Comparison of ENCODE assay signal across 20 mouse cellular contexts in the genomic region with DNA sequence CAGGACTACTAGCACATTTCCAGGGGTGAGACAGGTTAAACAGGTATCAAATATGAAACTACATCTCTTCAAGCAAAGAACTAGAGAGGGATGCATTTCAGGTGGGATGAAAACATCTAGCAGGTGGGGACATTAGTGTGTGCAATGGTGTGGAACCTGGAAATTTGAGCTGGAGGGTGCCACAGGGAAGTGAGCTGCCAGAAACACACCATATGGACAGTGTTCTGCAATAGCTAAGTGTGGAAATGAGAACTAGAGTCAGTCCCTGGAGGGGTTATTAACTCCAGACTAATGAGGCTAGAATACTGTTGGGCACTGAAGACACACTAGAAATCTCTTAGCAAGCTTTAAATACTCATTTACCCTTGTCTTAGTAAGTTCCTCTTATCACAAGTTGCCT.
DNase-seq lines count a peak whose midpoint lies in the region; ATAC-seq lines count a peak whose summit lies in the region.
"Had no signal": no experiment of that assay in that cellular context is flagged by ENCODE, and none has a peak within 500 bp of the region (broad histone marks: within the 10 kb centered on the region; RNA-seq: fewer than 3 reads in every experiment).

No protein-coding gene starts in this region.

- peak; percentile 19 for DNase-seq in midbrain, embryonic 14.5 days
- DNase-seq in cerebellum, adult 9-11 months: peak; percentile 87
- DNase-seq in layer of hippocampus, postnatal 14 days (ENCODE audit: low spot score in 2 of 2): no peak
- DNase-seq in layer of hippocampus, postnatal 25 days (ENCODE audit: extremely low spot score in 1 of 2, low spot score in 1 of 2): no peak
- DNase-seq: B cell, adult 2 months; gastrocnemius, postnatal 25 days; heart, postnatal 14 days; kidney, adult 18-20 months; liver, postnatal 0 days; right cerebral cortex, adult 18-20 months; spleen, adult 18-20 months had no signal

- no peaks in the 10 kb centered on the region for H3K9me3 ChIP-seq in forebrain, embryonic 15.5 days
- H3K9me3 ChIP-seq in forebrain, embryonic 16.5 days (ENCODE audit: control insufficient read depth, low read length): no peaks in the 10 kb centered on the region
- no peaks in the 10 kb centered on the region for H3K9me3 ChIP-seq in midbrain, embryonic 14.5 days (ENCODE audit: control insufficient read depth, low read length)
- H3K9me3 ChIP-seq in midbrain, embryonic 16.5 days (replicated peaks; ENCODE audit: control insufficient read depth, low read length, poor library complexity, severe bottlenecking): no peaks in the 10 kb centered on the region
- H3K9me3 ChIP-seq in limb, embryonic 13.5 days: no peaks in the 10 kb centered on the region
- H3K9me3 ChIP-seq: heart, embryonic 10.5 days; limb, embryonic 15.5 days; stomach, embryonic 15.5 days had no signal

- no peak overlapping the region for H3K4me3 ChIP-seq in forebrain, embryonic 15.5 days
- H3K4me3 ChIP-seq in forebrain, embryonic 16.5 days (replicated peaks; ENCODE audit: low read length): no peak overlapping the region
- H3K4me3 ChIP-seq in midbrain, embryonic 14.5 days (replicated peaks; ENCODE audit: low read depth, low read length): no peak overlapping the region
- H3K4me3 ChIP-seq in midbrain, embryonic 16.5 days (ENCODE audit: low read depth, low read length): no peak overlapping the region
- no peak overlapping the region for H3K4me3 ChIP-seq in limb, embryonic 13.5 days
- H3K4me3 ChIP-seq: heart, embryonic 10.5 days; left cerebral cortex, adult 2 months; limb, embryonic 15.5 days; stomach, embryonic 15.5 days had no signal

- 0 out of 2 replicates have a peak, but pooled peaks have one; percentile 26 for ATAC-seq in forebrain, embryonic 15.5 days (replicated peaks)
- ATAC-seq in forebrain, embryonic 16.5 days: no peak
- ATAC-seq in midbrain, embryonic 14.5 days (ENCODE audit: low FRiP score, low TSS enrichment): no peak
- no peak for ATAC-seq in midbrain, embryonic 16.5 days
- ATAC-seq in limb, embryonic 13.5 days (ENCODE audit: low FRiP score, low read depth): peak; percentile 32; the same call in 1 of the 2 replicates
- ATAC-seq: liver, postnatal 0 days had no signal

- no peaks in the 10 kb centered on the region for H3K27me3 ChIP-seq in forebrain, embryonic 15.5 days
- no peaks in the 10 kb centered on the region for H3K27me3 ChIP-seq in forebrain, embryonic 16.5 days (replicated peaks; ENCODE audit: control insufficient read depth, insufficient read depth, low read length)
- H3K27me3 ChIP-seq in midbrain, embryonic 14.5 days (ENCODE audit: control insufficient read depth, insufficient read depth, low read length): no peaks in the 10 kb centered on the region
- H3K27me3 ChIP-seq in midbrain, embryonic 16.5 days (ENCODE audit: control insufficient read depth, insufficient read depth, low read depth, low read length): no peaks in the 10 kb centered on the region
- H3K27me3 ChIP-seq in limb, embryonic 13.5 days: no peaks in the 10 kb centered on the region
- H3K27me3 ChIP-seq: limb, embryonic 15.5 days; stomach, embryonic 15.5 days had no signal

- no peak overlapping the region for H3K27ac ChIP-seq in forebrain, embryonic 15.5 days (replicated peaks)
- H3K27ac ChIP-seq in forebrain, embryonic 16.5 days (ENCODE audit: low read length): no peak overlapping the region
- no peak overlapping the region for H3K27ac ChIP-seq in midbrain, embryonic 14.5 days (replicated peaks; ENCODE audit: low read depth, low read length)
- H3K27ac ChIP-seq in midbrain, embryonic 16.5 days (ENCODE audit: low read length): no peak overlapping the region
- H3K27ac ChIP-seq in limb, embryonic 13.5 days: no peak overlapping the region
- H3K27ac ChIP-seq: heart, embryonic 10.5 days; left cerebral cortex, adult 2 months; limb, embryonic 15.5 days; macrophage; stomach, embryonic 15.5 days had no signal

- H3K36me3 ChIP-seq in forebrain, embryonic 15.5 days: no peaks in the 10 kb centered on the region
- no peaks in the 10 kb centered on the region for H3K36me3 ChIP-seq in forebrain, embryonic 16.5 days (ENCODE audit: control insufficient read depth, insufficient read depth)
- no peaks in the 10 kb centered on the region for H3K36me3 ChIP-seq in midbrain, embryonic 14.5 days (ENCODE audit: control insufficient read depth, insufficient read depth, low read length)
- no peaks in the 10 kb centered on the region for H3K36me3 ChIP-seq in midbrain, embryonic 16.5 days (ENCODE audit: control insufficient read depth, insufficient read depth, low read length)
- no peaks in the 10 kb centered on the region for H3K36me3 ChIP-seq in limb, embryonic 13.5 days
- H3K36me3 ChIP-seq: heart, embryonic 10.5 days; limb, embryonic 15.5 days; stomach, embryonic 15.5 days had no signal

- H3K4me1 ChIP-seq in forebrain, embryonic 15.5 days: no peaks in the 10 kb centered on the region
- H3K4me1 ChIP-seq in forebrain, embryonic 16.5 days (replicated peaks; ENCODE audit: control insufficient read depth, insufficient read depth, low read length): no peaks in the 10 kb centered on the region
- no peaks in the 10 kb centered on the region for H3K4me1 ChIP-seq in midbrain, embryonic 14.5 days (ENCODE audit: control insufficient read depth, insufficient read depth, low read length)
- no peaks in the 10 kb centered on the region for H3K4me1 ChIP-seq in midbrain, embryonic 16.5 days (ENCODE audit: control insufficient read depth, insufficient read depth, low read length)
- H3K4me1 ChIP-seq in limb, embryonic 13.5 days: peaks cover 4% of the 10 kb centered on the region
- H3K4me1 ChIP-seq: heart, embryonic 10.5 days; limb, embryonic 15.5 days; stomach, embryonic 15.5 days had no signal

- H3K9ac ChIP-seq in forebrain, embryonic 15.5 days (replicated peaks): no peak overlapping the region
- H3K9ac ChIP-seq in forebrain, embryonic 16.5 days (replicated peaks; ENCODE audit: low read depth, low read length): no peak overlapping the region
- H3K9ac ChIP-seq in midbrain, embryonic 14.5 days (replicated peaks; ENCODE audit: low read length): no peak overlapping the region
- H3K9ac ChIP-seq in midbrain, embryonic 16.5 days (ENCODE audit: low read depth, low read length): no peak overlapping the region
- H3K9ac ChIP-seq in limb, embryonic 13.5 days: no peak overlapping the region
- H3K9ac ChIP-seq: limb, embryonic 15.5 days; liver, postnatal 0 days; stomach, embryonic 15.5 days had no signal

- no peak overlapping the region for H3K4me2 ChIP-seq in forebrain, embryonic 15.5 days (replicated peaks)
- H3K4me2 ChIP-seq in forebrain, embryonic 16.5 days (ENCODE audit: low read length): no peak overlapping the region
- H3K4me2 ChIP-seq in midbrain, embryonic 14.5 days (ENCODE audit: low read length): no peak overlapping the region
- H3K4me2 ChIP-seq in midbrain, embryonic 16.5 days (ENCODE audit: low read length): no peak overlapping the region
- H3K4me2 ChIP-seq in limb, embryonic 13.5 days (replicated peaks): no peak overlapping the region
- H3K4me2 ChIP-seq: limb, embryonic 15.5 days; stomach, embryonic 15.5 days had no signal

Comparison
In these comparisons a context has a peak if more than half of its experiments do, and no peak if none do; other contexts are left out.
1. ATAC-seq: peak in forebrain, embryonic 15.5 days (single experiment) and limb, embryonic 13.5 days (single experiment); none in forebrain, embryonic 16.5 days (single experiment), midbrain, embryonic 14.5 days (single experiment) and midbrain, embryonic 16.5 days (single experiment).
2. DNase-seq: peak in midbrain, embryonic 14.5 days (single experiment) and cerebellum, adult 9-11 months (single experiment); none in layer of hippocampus, postnatal 14 days (0 of 2) and layer of hippocampus, postnatal 25 days (0 of 2).